Mouse (Mus musculus): ENCODE data around the gene Ostf1. TPM values are rescaled to one million over a fixed set of nuclear protein-coding genes. Genes with fewer than 3 reads are reported as not detected.
A peak's percentile ranks its signal among the peaks of the same experiment; 100 is the strongest.

Gene Ostf1
- total RNA-seq, 2 experiments from 2014 or later = 16.2 to 16.8 TPM

GRCm38 (mm10) chr19:18579012-18579358 is 52.6 kb downstream of the Ostf1 start:
- intact Hi-C loops (cut with DNase I) = loop anchor here (10.0 kb wide), 1 partner anchor 256 kb away; no protein-coding TSS in a partner anchor
- DNase-seq (ENCODE audit: low spot score in 2 of 2) = no peak

- intact Hi-C loops (cut with DNase I) = loop anchor here (10.0 kb wide), 1 partner anchor 256 kb away; no protein-coding TSS in a partner anchor
- no peak for DNase-seq (ENCODE audit: low spot score in 2 of 2)
Observed at GRCm38 (mm10) chr19:18578216-18579011, 53.2 kb downstream of the Ostf1 start.

GRCm38 (mm10) chr19:18577348-18577747 is 54.3 kb downstream of the Ostf1 start:
- DNase-seq (ENCODE audit: low spot score in 2 of 2) = no peak
- intact Hi-C loops (cut with DNase I) = loop anchor here (10.0 kb wide), 1 partner anchor 257 kb away; no protein-coding TSS in a partner anchor

- intact Hi-C loops (cut with DNase I) = loop anchor here (10.0 kb wide), 1 partner anchor 259 kb away; no protein-coding TSS in a partner anchor
- no peak for DNase-seq (ENCODE audit: low spot score in 2 of 2)
Observed at GRCm38 (mm10) chr19:18575891-18576290, 55.7 kb downstream of the Ostf1 start.

GRCm38 (mm10) chr19:18573907-18574306 is 57.7 kb downstream of the Ostf1 start:
- intact Hi-C loops (cut with DNase I) = loop anchor here (10.0 kb wide), 1 partner anchor 261 kb away; no protein-coding TSS in a partner anchor
- DNase-seq (ENCODE audit: low spot score in 2 of 2) = no peak

GRCm38 (mm10) chr19:18573443-18573842 is 58.2 kb downstream of the Ostf1 start:
- no peak for DNase-seq (ENCODE audit: low spot score in 2 of 2)
- intact Hi-C loops (cut with DNase I) = loop anchor here (10.0 kb wide), 1 partner anchor 261 kb away; no protein-coding TSS in a partner anchor

- DNase-seq (ENCODE audit: low spot score in 2 of 2) = no peak
- intact Hi-C loops (cut with DNase I) = no loop called here
Observed at GRCm38 (mm10) chr19:18569496-18569895, 62.1 kb downstream of the Ostf1 start.

- intact Hi-C loops (cut with DNase I) = no loop called here
- no peak for DNase-seq (ENCODE audit: low spot score in 2 of 2)
Observed at GRCm38 (mm10) chr19:18568828-18569430, 62.7 kb downstream of the Ostf1 start.

GRCm38 (mm10) chr19:18567936-18568827 is 63.4 kb downstream of the Ostf1 start:
- intact Hi-C loops (cut with DNase I) = no loop called here
- DNase-seq (ENCODE audit: low spot score in 2 of 2) = peak in 1 of 2 experiments; percentile 47

- no peak for DNase-seq (ENCODE audit: low spot score in 2 of 2)
- intact Hi-C loops (cut with DNase I) = no loop called here
Observed at GRCm38 (mm10) chr19:18567501-18567900, 64.1 kb downstream of the Ostf1 start.

- intact Hi-C loops (cut with DNase I) = no loop called here
- DNase-seq (ENCODE audit: low spot score in 2 of 2) = peak in 1 of 2 experiments; percentile 30
Observed at GRCm38 (mm10) chr19:18557708-18558107, 73.9 kb downstream of the Ostf1 start.

- DNase-seq (ENCODE audit: low spot score in 2 of 2) = no peak
- intact Hi-C loops (cut with DNase I) = no loop called here
Observed at GRCm38 (mm10) chr19:18555645-18556044, 76.0 kb downstream of the Ostf1 start.

- intact Hi-C loops (cut with DNase I) = loop anchor here (2.0 to 10.0 kb wide), 6 partner anchors 106 to 1426 kb away; no protein-coding TSS in a partner anchor
- DNase-seq (ENCODE audit: low spot score in 2 of 2) = peak; percentile 84
Observed at GRCm38 (mm10) chr19:18548668-18549067, 83.0 kb downstream of the Ostf1 start.

Other genes with a start within 250 kb of the Ostf1 start
- gene Nmrk1, start 127 bp upstream of the Ostf1 start, total RNA-seq (2021) = 1 to 10 TPM; 3.6 TPM
- gene Carnmt1, start 38.9 kb upstream of the Ostf1 start, total RNA-seq (2021) = 10 to 100 TPM; 11.1 to 11.6 TPM
- gene D030056L22Rik, start 81.4 kb upstream of the Ostf1 start, total RNA-seq (2021) = 10 to 100 TPM; 20.3 to 22.1 TPM
- under 1 TPM; 0.48 to 0.50 TPM for gene Trpm6, start 118.2 kb upstream of the Ostf1 start, total RNA-seq (2021)

Measured in left cerebral cortex, postnatal 25 days (tissue).